Mouse (Mus musculus): ENCODE measurements around the gene Prrx2. TPM values are rescaled to one million over a fixed set of nuclear protein-coding genes. Genes with fewer than 3 reads are reported as not detected.
"Not testable (repeated sequence)": the region's sequence is repeated elsewhere in the genome, so short reads cannot be mapped to it uniquely, and the experiment has no call there.

Gene Prrx2
- polyA plus RNA-seq, 1 experiment = 2.6 TPM

DNA sequence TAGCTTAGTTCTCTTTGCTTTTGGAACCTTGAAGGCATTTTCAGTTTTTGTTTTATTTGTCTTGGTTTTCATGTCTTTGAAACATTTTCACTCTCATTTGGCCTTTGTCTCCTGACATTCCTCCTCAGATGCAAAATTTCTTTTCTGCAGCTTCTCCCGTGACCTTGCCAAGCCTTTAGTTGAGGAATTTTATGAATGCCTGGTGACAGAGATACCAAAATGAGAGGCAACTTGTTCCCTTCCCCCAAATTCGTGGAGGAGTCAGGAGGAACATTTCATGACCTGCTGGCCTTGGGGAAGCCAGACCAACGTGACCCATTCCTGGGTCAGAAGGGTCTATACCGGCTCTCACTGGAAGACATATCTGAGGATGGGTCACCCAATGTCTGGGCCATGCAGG is 71.9 kb downstream of the Prrx2 start:
- Histone ChIP-seq H3K4me3 (ENCODE audit: low read depth, low read length) (no peak overlapping the region), H3K36me3 (ENCODE audit: control insufficient read depth, insufficient read depth, low read length) (no peaks in the 10 kb centered on the region), H3K27ac (ENCODE audit: insufficient read depth, low read depth, low read length) (no peak overlapping the region), H3K27me3 (ENCODE audit: control insufficient read depth, insufficient read depth, low read length) (peaks cover 9% of the 10 kb centered on the region), H3K4me1 (ENCODE audit: control insufficient read depth, insufficient read depth, insufficient read length, low read length) (no peaks in the 10 kb centered on the region)
- TF ChIP-seq POLR2A (IDR thresholded peaks at IDR 0.05; ENCODE audit: low read depth, low read length) = no peak
- TF ChIP-seq CTCF (IDR thresholded peaks at IDR 0.05; ENCODE audit: extremely low read depth, insufficient read length, insufficient replicate concordance, low read depth, low read length) = no peak
- 70% methylated on average over 4 of the region's 4 CpGs for WGBS

GRCm38 (mm10) chr2:30912291-30912773 is 77.6 kb downstream of the Prrx2 start:
- Histone ChIP-seq H3K27me3 (ENCODE audit: control insufficient read depth, insufficient read depth, low read length) (no peaks in the 10 kb centered on the region; the same call in 1 of the 2 replicates), H3K36me3 (ENCODE audit: control insufficient read depth, insufficient read depth, low read length) (no peaks in the 10 kb centered on the region), H3K4me3 (ENCODE audit: low read depth, low read length) (no peak overlapping the region), H3K27ac (ENCODE audit: insufficient read depth, low read depth, low read length) (no peak overlapping the region), H3K4me1 (ENCODE audit: control insufficient read depth, insufficient read depth, insufficient read length, low read length) (peaks cover 17% of the 10 kb centered on the region)
- TF ChIP-seq CTCF (IDR thresholded peaks at IDR 0.05; ENCODE audit: extremely low read depth, insufficient read length, insufficient replicate concordance, low read depth, low read length) (no peak), POLR2A (IDR thresholded peaks at IDR 0.05; ENCODE audit: low read depth, low read length) (no peak)
- 16% methylated on average over 4 of the region's 4 CpGs for WGBS

DNA sequence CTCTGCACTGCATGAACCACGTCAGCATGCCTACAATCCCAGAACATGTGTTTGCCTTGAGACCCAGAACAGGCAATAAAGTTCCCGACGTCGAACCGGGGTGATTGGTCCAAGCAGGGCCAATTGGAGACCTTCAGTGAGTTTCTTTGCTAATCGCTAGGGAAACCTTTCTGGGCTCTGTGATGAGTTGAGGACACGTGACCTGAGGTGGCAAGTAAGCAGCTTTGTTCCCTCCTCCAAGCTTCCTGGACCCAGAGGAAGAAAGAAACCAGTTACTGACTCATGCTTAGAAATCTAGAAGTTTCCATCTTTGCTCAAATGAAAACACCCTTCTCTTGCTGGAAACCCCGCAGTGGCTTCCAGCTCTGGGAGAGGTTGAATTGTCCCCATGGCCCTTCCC is 78.2 kb downstream of the Prrx2 start:
- H3K27me3 ChIP-seq (ENCODE audit: control insufficient read depth, insufficient read depth, low read length) = no peaks in the 10 kb centered on the region; the same call in 1 of the 2 replicates
- H3K27ac ChIP-seq (ENCODE audit: insufficient read depth, low read depth, low read length) = no peak overlapping the region
- no peaks in the 10 kb centered on the region for H3K36me3 ChIP-seq (ENCODE audit: control insufficient read depth, insufficient read depth, low read length)
- TF ChIP-seq POLR2A (IDR thresholded peaks at IDR 0.05; ENCODE audit: low read depth, low read length) = no peak
- no peak for TF ChIP-seq CTCF (IDR thresholded peaks at IDR 0.05; ENCODE audit: extremely low read depth, insufficient read length, insufficient replicate concordance, low read depth, low read length)
- H3K4me3 ChIP-seq (ENCODE audit: low read depth, low read length) = no peak overlapping the region
- 70% methylated on average over 8 of the region's 8 CpGs for WGBS
- H3K4me1 ChIP-seq (ENCODE audit: control insufficient read depth, insufficient read depth, insufficient read length, low read length) = peaks cover 17% of the 10 kb centered on the region

DNA sequence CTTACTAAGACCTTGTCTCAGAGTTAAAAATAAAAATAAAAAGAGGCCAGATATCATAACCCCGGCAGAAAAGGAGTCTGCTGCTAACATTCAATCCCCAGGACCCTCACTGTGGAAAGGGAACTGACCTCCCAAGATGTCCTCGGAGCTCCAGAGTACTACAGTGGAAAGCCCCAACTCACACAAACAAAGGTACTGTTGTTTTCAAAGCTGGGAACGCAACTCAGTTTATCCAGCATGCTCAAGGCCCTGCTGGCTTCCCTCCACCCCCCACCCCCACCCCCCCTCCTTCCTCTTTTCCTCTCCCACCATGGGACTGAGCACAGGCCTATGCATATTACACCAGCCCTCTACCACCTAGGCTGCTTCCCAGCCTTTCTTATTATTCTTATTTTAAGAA is 80.1 kb downstream of the Prrx2 start:
- no peak overlapping the region for H3K4me3 ChIP-seq (ENCODE audit: low read depth, low read length)
- WGBS = 73% methylated on average over 3 of the region's 3 CpGs
- H3K36me3 ChIP-seq (ENCODE audit: control insufficient read depth, insufficient read depth, low read length) = no peaks in the 10 kb centered on the region
- TF ChIP-seq POLR2A (IDR thresholded peaks at IDR 0.05; ENCODE audit: low read depth, low read length) (no peak), CTCF (IDR thresholded peaks at IDR 0.05; ENCODE audit: extremely low read depth, insufficient read length, insufficient replicate concordance, low read depth, low read length) (no peak)
- peaks cover 22% of the 10 kb centered on the region for H3K4me1 ChIP-seq (ENCODE audit: control insufficient read depth, insufficient read depth, insufficient read length, low read length)
- no peak overlapping the region for H3K27ac ChIP-seq (ENCODE audit: insufficient read depth, low read depth, low read length)
- no peaks in the 10 kb centered on the region; the same call in 1 of the 2 replicates for H3K27me3 ChIP-seq (ENCODE audit: control insufficient read depth, insufficient read depth, low read length)

GRCm38 (mm10) chr2:30915376-30915775 is 80.6 kb downstream of the Prrx2 start:
- TF ChIP-seq POLR2A (IDR thresholded peaks at IDR 0.05; ENCODE audit: low read depth, low read length) (no peak), CTCF (IDR thresholded peaks at IDR 0.05; ENCODE audit: extremely low read depth, insufficient read length, insufficient replicate concordance, low read depth, low read length) (no peak)
- H3K27me3 ChIP-seq (ENCODE audit: control insufficient read depth, insufficient read depth, low read length) = no peaks in the 10 kb centered on the region; the same call in 1 of the 2 replicates
- 86% methylated on average over 5 of the region's 5 CpGs for WGBS

GRCm38 (mm10) chr2:30915933-30916332 is 81.2 kb downstream of the Prrx2 start:
- WGBS = 68% methylated on average over 6 of the region's 6 CpGs
- H3K4me3 ChIP-seq (ENCODE audit: low read depth, low read length); H3K27me3 ChIP-seq (ENCODE audit: control insufficient read depth, insufficient read depth, low read length); H3K27ac ChIP-seq (ENCODE audit: insufficient read depth, low read depth, low read length); H3K36me3 ChIP-seq (ENCODE audit: control insufficient read depth, insufficient read depth, low read length): not testable (repeated sequence)
- H3K4me1 ChIP-seq (ENCODE audit: control insufficient read depth, insufficient read depth, insufficient read length, low read length) = peaks cover 23% of the 10 kb centered on the region

More at GRCm38 (mm10) chr2:30915376-30915775, 80.6 kb downstream of the Prrx2 start:
- H3K4me1 ChIP-seq (ENCODE audit: control insufficient read depth, insufficient read depth, insufficient read length, low read length) = peaks cover 23% of the 10 kb centered on the region
- no peak overlapping the region for H3K4me3 ChIP-seq (ENCODE audit: low read depth, low read length)
- no peaks in the 10 kb centered on the region for H3K36me3 ChIP-seq (ENCODE audit: control insufficient read depth, insufficient read depth, low read length)
- no peak overlapping the region for H3K27ac ChIP-seq (ENCODE audit: insufficient read depth, low read depth, low read length)

GRCm38 (mm10) chr2:30917649-30918048 is 82.9 kb downstream of the Prrx2 start:
- Histone ChIP-seq H3K27ac (ENCODE audit: insufficient read depth, low read depth, low read length) (no peak overlapping the region), H3K27me3 (ENCODE audit: control insufficient read depth, insufficient read depth, low read length) (no peaks in the 10 kb centered on the region; the same call in 1 of the 2 replicates), H3K4me1 (ENCODE audit: control insufficient read depth, insufficient read depth, insufficient read length, low read length) (peaks cover 22% of the 10 kb centered on the region), H3K36me3 (ENCODE audit: control insufficient read depth, insufficient read depth, low read length) (no peaks in the 10 kb centered on the region), H3K4me3 (ENCODE audit: low read depth, low read length) (no peak overlapping the region)
- 84% methylated on average over 7 of the region's 7 CpGs for WGBS
- TF ChIP-seq CTCF (IDR thresholded peaks at IDR 0.05; ENCODE audit: extremely low read depth, insufficient read length, insufficient replicate concordance, low read depth, low read length) (no peak), POLR2A (IDR thresholded peaks at IDR 0.05; ENCODE audit: low read depth, low read length) (no peak)

Data from small intestine, adult 2 months (tissue).